ENCODE assay signal across 15 mouse cellular contexts in the genomic region with DNA sequence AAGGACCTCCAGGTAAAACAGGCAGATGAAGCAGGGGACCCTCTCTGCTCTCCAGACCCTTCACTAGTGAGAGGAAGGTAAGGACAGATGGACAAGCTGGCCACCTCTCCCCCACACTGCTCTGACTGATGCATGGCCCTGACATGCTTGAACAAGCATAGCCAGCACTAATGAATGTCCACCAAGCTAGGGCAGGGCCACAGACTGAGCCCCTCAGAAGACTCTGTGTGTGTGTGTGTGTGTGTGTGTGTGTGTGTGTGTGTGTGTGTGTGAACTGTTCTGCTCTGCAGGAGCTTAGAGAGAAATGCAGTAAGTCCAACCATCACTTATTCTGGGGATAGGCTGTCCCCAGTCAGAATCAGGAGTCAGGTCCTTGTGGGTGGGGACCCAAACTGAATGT.
DNase-seq lines count a peak whose midpoint lies in the region; ATAC-seq and TF ChIP-seq lines count a peak whose summit lies in the region.
"Had no signal": no experiment of that assay in that cellular context is flagged by ENCODE, and none has a peak within 500 bp of the region (broad histone marks: within the 10 kb centered on the region; RNA-seq: fewer than 3 reads in every experiment).

No protein-coding gene starts in this region.

- intact Hi-C loops in gastrocnemius, adult 2 months (cut with DNase I): no loop called here

- TF ChIP-seq EP300 in stomach, postnatal 0 days (optimal IDR thresholded peaks at IDR 0.05): no peak

- H3K27me3 ChIP-seq in hindbrain, embryonic 13.5 days: no peaks in the 10 kb centered on the region
- no peaks in the 10 kb centered on the region for H3K27me3 ChIP-seq in midbrain, embryonic 16.5 days (ENCODE audit: control insufficient read depth, insufficient read depth, low read depth, low read length)
- no peaks in the 10 kb centered on the region for H3K27me3 ChIP-seq in stomach, postnatal 0 days (ENCODE audit: control insufficient read depth, insufficient read depth, low read length)
- H3K27me3 ChIP-seq: limb, embryonic 13.5 days had no signal

- H3K4me2 ChIP-seq in hindbrain, embryonic 13.5 days: no peak overlapping the region
- no peak overlapping the region for H3K4me2 ChIP-seq in midbrain, embryonic 16.5 days (ENCODE audit: low read length)
- no peak overlapping the region for H3K4me2 ChIP-seq in stomach, postnatal 0 days (replicated peaks; ENCODE audit: low read depth)
- H3K4me2 ChIP-seq: limb, embryonic 13.5 days had no signal

- H3K36me3 ChIP-seq in hindbrain, embryonic 13.5 days: no peaks in the 10 kb centered on the region
- no peaks in the 10 kb centered on the region for H3K36me3 ChIP-seq in midbrain, embryonic 16.5 days (ENCODE audit: control insufficient read depth, insufficient read depth, low read length)
- H3K36me3 ChIP-seq in stomach, postnatal 0 days (ENCODE audit: control insufficient read depth, insufficient read depth, low read length): no peaks in the 10 kb centered on the region
- H3K36me3 ChIP-seq: limb, embryonic 13.5 days had no signal

- H3K4me3 ChIP-seq in hindbrain, embryonic 13.5 days: no peak overlapping the region
- H3K4me3 ChIP-seq in midbrain, embryonic 16.5 days (ENCODE audit: low read depth, low read length): no peak overlapping the region
- no peak overlapping the region for H3K4me3 ChIP-seq in stomach, postnatal 0 days (ENCODE audit: low read depth, low read length)
- H3K4me3 ChIP-seq in gastrocnemius, adult 2 months: no peak overlapping the region
- H3K4me3 ChIP-seq: limb, embryonic 13.5 days had no signal

- peak overlapping the region; percentile 87 for H3K27ac ChIP-seq in hindbrain, embryonic 13.5 days
- H3K27ac ChIP-seq in midbrain, embryonic 16.5 days (ENCODE audit: low read length): peak overlapping the region; percentile 89
- peak overlapping the region; percentile 65 for H3K27ac ChIP-seq in stomach, postnatal 0 days (replicated peaks)
- no peak overlapping the region for H3K27ac ChIP-seq in gastrocnemius, adult 2 months
- H3K27ac ChIP-seq: limb, embryonic 13.5 days had no signal

- peak; percentile 31 for DNase-seq in urinary bladder, postnatal 14 days (ENCODE audit: low spot score)
- DNase-seq in urinary bladder, postnatal 25 days (ENCODE audit: low spot score): no peak
- no peak for DNase-seq in stomach, postnatal 0 days (ENCODE audit: low spot score)
- no peak for DNase-seq in cerebellum, postnatal 36 days
- DNase-seq in gastrocnemius, adult 2 months: no peak
- DNase-seq in ovary, postnatal 36 days (ENCODE audit: low spot score): no peak
- DNase-seq: cerebellum, adult 2 months; gastrocnemius, postnatal 10 days; kidney, postnatal 14 days; layer of hippocampus, postnatal 36 days; lung, adult 18-20 months had no signal

- H3K4me1 ChIP-seq in hindbrain, embryonic 13.5 days (replicated peaks): peaks cover 50% of the 10 kb centered on the region
- H3K4me1 ChIP-seq in midbrain, embryonic 16.5 days (ENCODE audit: control insufficient read depth, insufficient read depth, low read length): peaks cover 28% of the 10 kb centered on the region
- peaks cover 8% of the 10 kb centered on the region for H3K4me1 ChIP-seq in stomach, postnatal 0 days (replicated peaks; ENCODE audit: control insufficient read depth, insufficient read depth)

- no peak overlapping the region for H3K9ac ChIP-seq in hindbrain, embryonic 13.5 days
- no peak overlapping the region for H3K9ac ChIP-seq in midbrain, embryonic 16.5 days (ENCODE audit: low read depth, low read length)
- no peak overlapping the region for H3K9ac ChIP-seq in stomach, postnatal 0 days (ENCODE audit: low read length)
- H3K9ac ChIP-seq: limb, embryonic 13.5 days had no signal

- no peak for TF ChIP-seq CTCF in stomach, postnatal 0 days (IDR thresholded peaks at IDR 0.05; ENCODE audit: low read depth)
- TF ChIP-seq CTCF in gastrocnemius, adult 2 months (IDR thresholded peaks at IDR 0.05): no peak

- H3K9me3 ChIP-seq in hindbrain, embryonic 13.5 days: no peaks in the 10 kb centered on the region
- no peaks in the 10 kb centered on the region for H3K9me3 ChIP-seq in midbrain, embryonic 16.5 days (replicated peaks; ENCODE audit: control insufficient read depth, low read length, poor library complexity, severe bottlenecking)
- no peaks in the 10 kb centered on the region for H3K9me3 ChIP-seq in stomach, postnatal 0 days (ENCODE audit: control insufficient read depth, low read length)
- H3K9me3 ChIP-seq: limb, embryonic 13.5 days had no signal

- ATAC-seq in hindbrain, embryonic 13.5 days (ENCODE audit: low FRiP score): no peak
- no peak for ATAC-seq in midbrain, embryonic 16.5 days
- no peak for ATAC-seq in stomach, postnatal 0 days (ENCODE audit: low FRiP score, low TSS enrichment)
- ATAC-seq: CD4-positive, CD25-positive, alpha-beta regulatory T cell, adult 4 months had no signal
